ENCODE assay signal across 25 mouse cellular contexts in the genomic region with DNA sequence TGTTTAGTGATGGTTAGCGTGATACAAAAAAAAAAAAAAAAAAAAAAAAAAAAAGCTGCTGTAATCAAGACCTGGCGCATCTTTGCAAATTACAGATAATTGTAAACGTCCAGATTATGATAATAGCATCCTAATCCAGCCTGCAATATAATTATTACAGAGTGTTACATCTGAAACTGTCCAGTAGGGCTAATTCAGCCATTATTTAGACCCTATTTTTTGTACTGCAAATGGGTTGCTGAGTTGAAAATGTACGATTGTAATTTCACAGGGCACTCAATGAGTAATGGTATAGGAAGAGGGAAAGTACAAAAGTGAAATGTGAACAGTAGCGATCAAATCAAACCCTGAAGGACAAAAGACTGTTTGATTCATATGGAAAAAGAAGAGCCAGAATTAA. TPM values are rescaled to one million over a fixed set of nuclear protein-coding genes. Genes with fewer than 3 reads are reported as not detected.
DNase-seq lines count a peak whose midpoint lies in the region; ATAC-seq and TF ChIP-seq lines count a peak whose summit lies in the region.
"Had no signal": no experiment of that assay in that cellular context is flagged by ENCODE, and none has a peak within 500 bp of the region (broad histone marks: within the 10 kb centered on the region; RNA-seq: fewer than 3 reads in every experiment).

No protein-coding gene starts in this region.

- H3K9me3 ChIP-seq in hindbrain, embryonic 11.5 days (ENCODE audit: control insufficient read depth, low read length) = no peaks in the 10 kb centered on the region
- no peaks in the 10 kb centered on the region for H3K9me3 ChIP-seq in hindbrain, embryonic 12.5 days (replicated peaks)
- H3K9me3 ChIP-seq in forebrain, embryonic 13.5 days (replicated peaks) = no peaks in the 10 kb centered on the region
- H3K9me3 ChIP-seq in forebrain, postnatal 0 days (ENCODE audit: low read length) = no peaks in the 10 kb centered on the region
- H3K9me3 ChIP-seq: heart, embryonic 13.5 days; intestine, embryonic 15.5 days had no signal

- intact Hi-C loops in left cerebral cortex, postnatal 10 days (cut with DNase I) = no loop called here

- TF ChIP-seq CTCF in forebrain, postnatal 0 days (IDR thresholded peaks at IDR 0.05; ENCODE audit: low read depth) = no peak

- no peak overlapping the region for H3K27ac ChIP-seq in hindbrain, embryonic 11.5 days (ENCODE audit: low read depth, low read length)
- no peak overlapping the region for H3K27ac ChIP-seq in hindbrain, embryonic 12.5 days
- H3K27ac ChIP-seq in forebrain, embryonic 13.5 days = peak overlapping the region; percentile 96
- peak overlapping the region; percentile 94 for H3K27ac ChIP-seq in forebrain, postnatal 0 days (ENCODE audit: low read depth, low read length)
- H3K27ac ChIP-seq: gastrocnemius, adult 2 months; heart, embryonic 13.5 days; hindbrain, embryonic 14.5 days; intestine, embryonic 15.5 days had no signal

- peak; percentile 36 for DNase-seq in hindbrain, embryonic 11.5 days (ENCODE audit: low spot score)
- DNase-seq in forebrain, postnatal 0 days = peak; percentile 57
- no peak for DNase-seq in right cerebral cortex, postnatal 14 days
- DNase-seq in left cerebral cortex, postnatal 10 days (ENCODE audit: extremely low spot score in 1 of 2, low spot score in 2 of 2) = no peak
- no peak for DNase-seq in kidney, postnatal 10 days
- DNase-seq: adrenal gland, postnatal 14 days; cerebellum, adult 18-20 months; cerebellum, adult 9-11 months; cerebellum, postnatal 36 days; gastrocnemius, adult 2 months; gastrocnemius, postnatal 25 days; heart, postnatal 36 days; kidney, adult 18-20 months had no signal

- ATAC-seq in hindbrain, embryonic 11.5 days (ENCODE audit: low FRiP score) = no peak
- ATAC-seq in hindbrain, embryonic 12.5 days (ENCODE audit: low FRiP score) = no peak
- ATAC-seq in forebrain, embryonic 13.5 days = peak; percentile 6; the same call in 1 of the 2 replicates
- no peak for ATAC-seq in forebrain, postnatal 0 days
- ATAC-seq: activated CD4-positive, CD25-positive, alpha-beta regulatory T cell, adult 4 months; intestine, embryonic 15.5 days; Patski had no signal

- 6% methylated on average over 5 of the region's 5 CpGs for WGBS in hindbrain, embryonic 11.5 days
- 6% methylated on average over 5 of the region's 5 CpGs for WGBS in hindbrain, embryonic 12.5 days
- 4% methylated on average over 5 of the region's 5 CpGs for WGBS in forebrain, embryonic 13.5 days
- WGBS in forebrain, postnatal 0 days = 4% methylated on average over 5 of the region's 5 CpGs

- no peak overlapping the region for H3K9ac ChIP-seq in hindbrain, embryonic 11.5 days (ENCODE audit: low read depth, low read length)
- H3K9ac ChIP-seq in hindbrain, embryonic 12.5 days = no peak overlapping the region
- peak overlapping the region; percentile 94; the same call in 1 of the 2 replicates for H3K9ac ChIP-seq in forebrain, embryonic 13.5 days
- peak overlapping the region; percentile 37 for H3K9ac ChIP-seq in forebrain, postnatal 0 days
- H3K9ac ChIP-seq: heart, embryonic 13.5 days; hindbrain, embryonic 14.5 days; intestine, embryonic 15.5 days had no signal

- peaks cover 86% of the 10 kb centered on the region for H3K27me3 ChIP-seq in hindbrain, embryonic 11.5 days (ENCODE audit: control insufficient read depth, insufficient read depth, low read length)
- peaks cover 97% of the 10 kb centered on the region for H3K27me3 ChIP-seq in hindbrain, embryonic 12.5 days
- H3K27me3 ChIP-seq in forebrain, embryonic 13.5 days = peaks cover 87% of the 10 kb centered on the region
- peaks cover 42% of the 10 kb centered on the region for H3K27me3 ChIP-seq in forebrain, postnatal 0 days (ENCODE audit: insufficient read depth, low read length)
- H3K27me3 ChIP-seq: CH12.LX had no signal

- no peak overlapping the region for H3K4me3 ChIP-seq in hindbrain, embryonic 11.5 days (ENCODE audit: low read depth, low read length)
- H3K4me3 ChIP-seq in hindbrain, embryonic 12.5 days = no peak overlapping the region
- H3K4me3 ChIP-seq in forebrain, embryonic 13.5 days = peak overlapping the region; percentile 43
- peak overlapping the region; percentile 31 for H3K4me3 ChIP-seq in forebrain, postnatal 0 days (ENCODE audit: low read depth, low read length)
- H3K4me3 ChIP-seq: gastrocnemius, adult 2 months; heart, embryonic 13.5 days; intestine, embryonic 15.5 days had no signal

- no peaks in the 10 kb centered on the region; the same call in 1 of the 2 replicates for H3K4me1 ChIP-seq in hindbrain, embryonic 11.5 days (replicated peaks; ENCODE audit: control insufficient read depth, insufficient read depth, low read length)
- no peaks in the 10 kb centered on the region for H3K4me1 ChIP-seq in hindbrain, embryonic 12.5 days
- no peaks in the 10 kb centered on the region for H3K4me1 ChIP-seq in forebrain, embryonic 13.5 days
- H3K4me1 ChIP-seq in forebrain, postnatal 0 days (ENCODE audit: insufficient read depth) = no peaks in the 10 kb centered on the region
- H3K4me1 ChIP-seq: intestine, embryonic 15.5 days had no signal

- H3K4me2 ChIP-seq in hindbrain, embryonic 11.5 days (replicated peaks; ENCODE audit: low read depth, low read length) = no peak overlapping the region
- H3K4me2 ChIP-seq in hindbrain, embryonic 12.5 days (replicated peaks) = no peak overlapping the region
- peak overlapping the region; percentile 81 for H3K4me2 ChIP-seq in forebrain, embryonic 13.5 days
- peak overlapping the region; percentile 61 for H3K4me2 ChIP-seq in forebrain, postnatal 0 days (ENCODE audit: low read depth)
- H3K4me2 ChIP-seq: heart, embryonic 13.5 days; hindbrain, embryonic 14.5 days; intestine, embryonic 15.5 days had no signal

- H3K36me3 ChIP-seq in hindbrain, embryonic 11.5 days (ENCODE audit: control insufficient read depth, insufficient read depth, low read length) = no peaks in the 10 kb centered on the region
- no peaks in the 10 kb centered on the region for H3K36me3 ChIP-seq in hindbrain, embryonic 12.5 days
- no peaks in the 10 kb centered on the region for H3K36me3 ChIP-seq in forebrain, embryonic 13.5 days (ENCODE audit: poor library complexity, severe bottlenecking)
- H3K36me3 ChIP-seq in forebrain, postnatal 0 days (ENCODE audit: insufficient read depth) = no peaks in the 10 kb centered on the region
- H3K36me3 ChIP-seq: heart, embryonic 13.5 days; intestine, embryonic 15.5 days had no signal

RNA-seq across cellular contexts. Expression of a gene that starts 8.6 kb away (rescaled TPM):
- polyA plus RNA-seq in hindbrain, embryonic 11.5 days (2014; fragmentation: Nextera tagmentation; extraction: Ambion mirVana) = 0.29 and 0.65 TPM in 2 replicates
- polyA plus RNA-seq in hindbrain, embryonic 12.5 days (2016; fragmentation: Nextera tagmentation; extraction: Ambion mirVana) = 1.0 and 2.6 TPM in 2 replicates
- 15.5 and 16.2 TPM in 2 replicates for polyA plus RNA-seq in forebrain, embryonic 13.5 days (2015; fragmentation: Nextera tagmentation; extraction: Ambion mirVana)
- 19.7 and 28.9 TPM in 2 replicates for total RNA-seq in forebrain, postnatal 0 days (2014; rRNA removed)
- 3.7 and 4.9 TPM in 2 replicates for polyA plus RNA-seq in forebrain, postnatal 0 days (2015; fragmentation: Nextera tagmentation; extraction: Ambion mirVana)
- 10 to 100 TPM; 10.1 to 13.4 TPM for total RNA-seq in left cerebral cortex, postnatal 10 days (2021)
- total RNA-seq: adrenal gland, adult 18-20 months; adrenal gland, postnatal 14 days; CH12.LX; gastrocnemius, adult 2 months; gastrocnemius, postnatal 25 days; granulocyte monocyte progenitor cell, adult 5-6 weeks; heart, adult 8-10 months; heart, postnatal 36 days had no signal
- polyA plus RNA-seq: activated CD4-positive, CD25-positive, alpha-beta regulatory T cell, adult 4 months; heart, embryonic 13.5 days; heart, postnatal 0 days; hindbrain, embryonic 14.5 days had no signal

RNA-seq across cellular contexts. Expression of a gene that starts 10.2 kb away (rescaled TPM):
- 2.3 and 6.2 TPM in 2 replicates for polyA plus RNA-seq in hindbrain, embryonic 11.5 days (2014; fragmentation: Nextera tagmentation; extraction: Ambion mirVana)
- 10.7 and 19.2 TPM in 2 replicates for polyA plus RNA-seq in hindbrain, embryonic 12.5 days (2016; fragmentation: Nextera tagmentation; extraction: Ambion mirVana)
- 84.5 and 91.5 TPM in 2 replicates for polyA plus RNA-seq in forebrain, embryonic 13.5 days (2015; fragmentation: Nextera tagmentation; extraction: Ambion mirVana)
- total RNA-seq in forebrain, postnatal 0 days (2014; rRNA removed) = 6.5 and 12.9 TPM in 2 replicates
- 47.2 and 51.3 TPM in 2 replicates for polyA plus RNA-seq in forebrain, postnatal 0 days (2015; fragmentation: Nextera tagmentation; extraction: Ambion mirVana)
- total RNA-seq in left cerebral cortex, postnatal 10 days (2021) = 1 to 10 TPM; 7.4 to 8.1 TPM
- total RNA-seq: CH12.LX; gastrocnemius, adult 2 months; gastrocnemius, postnatal 25 days; granulocyte monocyte progenitor cell, adult 5-6 weeks had no signal
- polyA plus RNA-seq: activated CD4-positive, CD25-positive, alpha-beta regulatory T cell, adult 4 months; hindbrain, embryonic 14.5 days had no signal

Comparison
In these comparisons a context has a peak if more than half of its experiments do, and no peak if none do; other contexts are left out.
1. DNase-seq: peak in hindbrain, embryonic 11.5 days (single experiment) and forebrain, postnatal 0 days (single experiment); none in right cerebral cortex, postnatal 14 days (single experiment), left cerebral cortex, postnatal 10 days (0 of 2) and kidney, postnatal 10 days (single experiment).
2. H3K27ac ChIP-seq: peak in forebrain, embryonic 13.5 days (single experiment) and forebrain, postnatal 0 days (single experiment); none in hindbrain, embryonic 11.5 days (single experiment) and hindbrain, embryonic 12.5 days (single experiment).
3. H3K4me2 ChIP-seq: peak in forebrain, embryonic 13.5 days (single experiment) and forebrain, postnatal 0 days (single experiment); none in hindbrain, embryonic 11.5 days (single experiment) and hindbrain, embryonic 12.5 days (single experiment).
4. H3K4me3 ChIP-seq: peak in forebrain, embryonic 13.5 days (single experiment) and forebrain, postnatal 0 days (single experiment); none in hindbrain, embryonic 11.5 days (single experiment) and hindbrain, embryonic 12.5 days (single experiment).
5. H3K9ac ChIP-seq: peak in forebrain, embryonic 13.5 days (single experiment) and forebrain, postnatal 0 days (single experiment); none in hindbrain, embryonic 11.5 days (single experiment) and hindbrain, embryonic 12.5 days (single experiment).